Mouse (Mus musculus) left cerebral cortex, adult 8-10 months (tissue): Measurements from ENCODE around the gene Slc39a8. TPM values are rescaled to one million over a fixed set of nuclear protein-coding genes. Genes with fewer than 3 reads are reported as not detected.

ENCODE experiments used
- DNase-seq, 2 experiments: peaks; one replicate each; pipeline ENCODE4 v3.0.0; 2022; ENCODE audit warnings: low spot score in 2 of 2
- total RNA-seq, 4 experiments: library from RNA; stranded (reverse); gene quantifications; 2 replicates each; pipeline ENCODE4 v1.2.4; 2022

Slc39a8 gene
- total RNA-seq = 1 to 10 TPM; 2.4 to 3.6 (median 2.7) TPM

DNA sequence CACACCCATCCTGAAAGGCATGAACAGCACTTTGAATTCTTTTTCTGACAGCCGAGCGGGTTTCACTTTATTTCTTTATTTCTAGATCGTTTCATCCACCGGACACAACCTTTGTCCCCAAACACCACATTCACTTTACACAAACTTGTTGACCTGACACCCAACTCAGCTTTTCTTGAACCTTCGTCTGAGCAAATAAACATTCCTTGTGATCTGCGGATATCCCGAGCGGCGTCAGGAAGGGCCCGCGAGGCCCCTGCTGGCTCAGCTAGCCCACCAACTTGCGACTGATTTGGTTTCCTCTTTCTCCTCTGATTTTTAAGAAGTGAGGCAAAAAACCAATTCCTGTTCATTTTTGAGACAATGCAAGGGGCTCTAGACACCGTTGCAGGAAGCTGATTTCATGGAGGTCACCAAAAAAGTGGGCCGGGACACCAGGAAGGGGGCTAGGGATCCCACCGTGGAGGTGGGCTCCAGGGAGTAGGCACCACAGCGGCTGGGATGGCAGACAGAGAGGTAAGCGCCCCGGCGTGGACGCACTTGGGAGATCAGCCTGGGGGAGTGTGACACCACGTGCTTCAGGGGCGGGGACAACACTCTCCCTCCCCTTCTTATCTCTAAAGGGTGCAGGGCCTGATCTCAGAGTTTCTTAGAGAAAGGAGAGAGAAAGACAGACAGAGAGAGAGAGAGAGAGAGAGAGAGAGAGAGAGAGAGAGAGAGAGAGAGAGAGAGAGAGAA lies at the start of gene Slc39a8:
Gene Slc39a8 (plus strand): TSS at position 264 of the 738 bp plus-strand sequence.
- peak; percentile 13 to 33 for DNase-seq

DNA sequence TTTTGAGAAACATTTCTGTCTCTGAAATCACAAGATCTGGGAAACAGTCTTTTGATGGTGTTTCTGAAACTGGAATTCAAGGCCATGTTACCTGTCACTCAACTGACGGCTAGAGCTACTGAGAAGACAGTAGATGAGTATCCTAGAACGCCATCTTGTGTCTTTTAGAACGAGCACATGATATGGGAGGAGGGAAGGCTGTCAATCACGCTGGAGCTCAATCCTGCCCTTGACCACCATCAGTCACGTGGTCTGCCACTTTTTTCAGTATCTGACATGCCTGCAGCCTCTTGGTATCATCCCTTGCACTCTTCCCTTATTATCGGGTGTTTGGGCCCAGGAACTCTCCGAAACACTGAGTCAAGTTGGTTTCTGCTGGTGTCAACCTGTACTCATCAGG lies 40.0 kb upstream of the Slc39a8 start:
- DNase-seq = no peak

DNA sequence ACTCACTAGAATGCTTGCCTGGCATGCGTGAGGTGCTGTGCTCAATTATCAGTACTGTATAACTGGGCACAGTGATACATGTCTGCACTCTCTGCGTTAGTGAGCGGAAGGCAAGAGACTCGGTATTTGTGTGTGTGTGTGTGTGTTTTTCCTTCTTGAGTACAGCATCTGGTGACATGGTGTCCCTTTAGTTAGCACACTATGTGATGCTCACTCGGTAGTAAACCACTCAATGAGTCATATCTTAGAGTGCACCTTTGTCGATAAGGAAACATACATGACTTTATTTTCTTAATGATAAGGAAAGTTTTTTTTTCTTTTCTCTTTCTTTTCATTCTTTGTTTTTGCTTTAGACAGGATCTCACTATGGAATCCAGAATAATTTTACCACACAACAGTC lies 29.0 kb upstream of the Slc39a8 start:
- no peak for DNase-seq

DNA sequence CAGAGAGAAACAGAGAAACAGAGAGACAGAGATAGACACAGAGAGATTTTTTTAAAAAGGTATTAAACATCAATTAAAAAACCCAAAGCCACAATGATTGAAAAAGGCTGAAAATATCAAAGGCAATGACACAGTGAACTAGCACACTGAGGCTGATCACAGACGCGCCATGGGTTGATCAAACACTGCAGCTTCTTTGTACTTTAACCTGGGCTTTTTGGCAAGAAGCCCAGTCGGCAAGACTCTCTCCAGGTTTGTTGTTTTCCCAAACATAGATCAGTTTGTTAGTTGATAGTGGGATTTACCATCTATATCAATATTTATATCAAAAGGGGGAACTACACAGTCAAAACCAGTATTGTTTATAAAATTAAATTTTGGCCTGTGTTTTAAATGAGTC lies 26.8 kb upstream of the Slc39a8 start:
- DNase-seq = no peak

DNA sequence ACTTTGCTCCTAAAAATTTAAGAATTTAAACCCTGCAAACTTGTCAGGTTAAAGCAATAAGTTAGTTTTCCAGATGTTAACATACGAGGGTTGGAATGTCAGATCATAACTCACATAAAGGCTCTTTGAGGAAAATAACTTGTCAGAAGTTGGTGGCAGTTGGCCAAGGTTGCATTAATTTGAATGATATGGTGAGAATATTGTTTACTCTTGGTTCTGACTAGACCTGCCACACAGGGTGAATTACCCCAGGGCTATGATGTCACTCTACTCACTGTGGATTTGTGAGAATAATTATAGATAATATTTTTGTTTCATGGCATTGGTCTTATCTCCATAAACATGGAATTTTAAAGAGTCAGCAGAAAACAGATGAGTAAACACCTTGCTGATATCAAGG lies 26.4 kb upstream of the Slc39a8 start:
- no peak for DNase-seq

DNA sequence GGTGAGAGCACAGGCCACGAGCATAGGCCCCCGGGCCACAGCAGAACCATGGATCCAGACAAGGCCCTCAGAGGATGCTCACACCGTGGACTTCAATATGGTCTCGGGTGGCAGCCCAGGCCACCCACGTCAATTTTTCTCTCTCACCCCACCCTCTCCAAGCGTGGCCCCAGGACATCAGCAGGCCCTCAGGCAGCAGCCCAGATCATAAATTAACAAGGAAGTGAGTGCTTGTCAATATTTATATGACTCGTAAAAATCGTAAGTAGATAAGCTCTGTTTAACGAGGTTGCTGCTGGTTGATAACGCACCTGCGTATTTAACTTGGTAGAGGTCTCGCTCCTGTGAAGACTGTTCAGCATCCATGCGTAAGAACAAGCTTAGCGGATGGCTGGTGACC lies 10.4 kb upstream of the Slc39a8 start:
- DNase-seq = no peak

DNA sequence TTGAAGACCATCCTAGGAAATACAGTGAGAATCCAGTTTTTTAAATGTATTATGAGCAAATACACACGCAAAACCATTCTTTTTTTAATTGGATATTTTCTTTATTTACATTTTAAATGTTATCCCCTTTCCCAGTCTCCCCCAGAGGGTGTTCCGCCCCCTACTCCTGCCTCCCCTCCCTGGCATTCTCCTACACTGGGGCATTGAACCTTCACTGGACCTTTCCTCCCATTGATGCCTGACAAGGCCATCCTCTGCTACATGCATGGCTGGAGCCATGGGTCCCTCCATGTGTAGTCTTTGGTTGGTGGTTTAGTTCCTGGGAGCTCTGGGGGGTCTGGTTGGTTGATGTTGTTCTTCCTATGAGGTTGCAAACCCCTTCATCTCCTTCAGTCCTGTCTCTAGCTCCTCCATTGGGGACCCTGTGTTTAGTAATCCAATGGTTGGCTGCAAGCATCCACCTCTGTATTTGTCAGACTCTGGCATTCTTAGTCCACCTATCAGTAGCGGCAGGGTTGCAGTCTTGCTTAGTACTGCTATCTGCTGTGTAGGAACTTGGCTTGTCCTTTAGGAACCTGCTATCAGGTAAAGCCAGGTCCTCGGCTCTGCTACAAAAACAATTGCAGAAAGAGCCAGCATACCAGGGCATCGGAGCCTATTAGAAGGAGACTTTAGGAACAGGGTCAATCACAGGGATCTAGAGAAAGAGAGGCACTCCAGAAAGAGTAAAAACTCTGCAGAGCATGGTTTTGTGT lies 8.9 kb upstream of the Slc39a8 start:
- no peak for DNase-seq

DNA sequence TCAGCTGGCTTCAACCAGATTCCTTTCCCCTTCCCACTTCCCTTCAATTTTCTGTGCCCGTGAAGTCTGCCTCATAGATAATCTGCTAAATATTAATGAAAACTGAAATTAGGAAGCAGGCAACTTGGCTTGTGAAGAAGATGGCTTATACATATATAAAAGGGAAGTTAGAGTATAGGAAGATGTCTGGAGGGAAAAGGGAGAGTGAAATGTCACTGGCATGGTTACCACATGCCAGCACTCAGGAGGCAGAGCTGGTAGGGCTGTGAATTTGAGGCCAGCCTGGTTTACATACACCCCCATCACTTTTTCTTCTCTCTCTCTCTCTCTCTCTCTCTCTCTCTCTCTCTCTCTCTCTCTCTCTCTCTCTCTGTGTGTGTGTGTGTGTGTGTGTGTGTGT lies 8.0 kb upstream of the Slc39a8 start:
- DNase-seq = no peak

DNA sequence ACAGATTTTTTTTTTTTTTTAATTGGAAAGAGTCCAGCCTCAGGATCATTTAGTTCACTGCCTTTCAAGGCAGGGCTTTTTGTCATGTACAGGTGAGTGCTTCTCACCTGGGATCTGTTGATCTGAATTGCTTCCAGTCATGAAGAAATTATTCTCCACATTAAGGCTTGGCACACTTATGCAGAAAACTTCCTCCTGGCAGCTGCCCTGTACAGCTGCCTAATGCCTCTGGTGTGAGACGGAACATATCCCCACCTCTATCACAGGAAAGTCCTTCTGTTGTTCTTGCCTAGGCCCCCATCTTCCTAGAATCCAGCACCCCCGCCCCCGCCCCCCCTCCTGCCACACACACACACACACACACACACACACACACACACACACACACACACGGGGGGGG lies 643 bp upstream of the Slc39a8 start:
- DNase-seq = no peak

DNA sequence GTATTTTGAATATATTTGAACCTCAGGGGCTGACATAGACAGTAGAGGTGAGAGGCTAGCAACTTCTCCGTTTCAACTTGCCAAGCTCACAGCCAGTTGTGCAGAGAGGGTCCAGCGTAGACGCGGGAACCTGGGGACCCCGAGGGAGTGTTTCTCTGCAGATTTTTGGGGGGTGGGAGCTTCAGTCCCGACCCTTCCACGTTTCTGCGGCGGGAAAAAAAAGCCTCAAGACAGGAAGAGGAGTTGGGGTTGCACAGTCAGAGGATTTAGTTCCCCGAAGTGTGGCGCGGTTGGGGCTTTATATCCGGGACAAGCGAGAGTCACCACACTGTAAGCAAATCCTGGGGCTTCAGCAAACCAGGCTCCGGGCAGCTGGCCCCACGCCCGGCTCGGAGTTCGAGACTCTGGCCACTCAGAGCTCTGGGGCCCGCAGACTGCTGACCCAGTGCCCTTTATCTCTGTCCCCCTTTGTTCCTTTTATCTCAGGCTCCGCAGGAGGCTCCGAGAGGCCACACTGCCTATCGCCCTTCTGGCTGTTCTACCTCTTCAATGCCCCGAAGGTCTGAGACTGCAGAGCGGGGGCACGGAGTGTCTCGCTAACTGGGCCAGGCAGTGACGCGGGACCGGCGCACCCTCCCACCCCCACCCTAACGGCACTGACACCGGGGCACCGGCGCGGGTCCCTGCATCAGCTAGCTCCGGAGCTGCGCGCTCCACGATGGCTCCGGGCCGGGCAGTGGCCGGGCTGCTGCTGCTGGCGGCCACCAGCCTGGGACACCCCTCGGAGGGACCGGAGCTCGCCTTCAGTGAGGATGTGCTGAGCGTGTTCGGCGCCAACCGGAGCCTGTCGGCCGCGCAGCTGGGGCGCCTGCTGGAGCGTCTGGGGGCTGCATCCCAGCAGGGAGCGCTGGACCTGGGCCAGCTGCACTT lies 940 bp downstream of the Slc39a8 start:
- peak; percentile 11 to 21 for DNase-seq

DNA sequence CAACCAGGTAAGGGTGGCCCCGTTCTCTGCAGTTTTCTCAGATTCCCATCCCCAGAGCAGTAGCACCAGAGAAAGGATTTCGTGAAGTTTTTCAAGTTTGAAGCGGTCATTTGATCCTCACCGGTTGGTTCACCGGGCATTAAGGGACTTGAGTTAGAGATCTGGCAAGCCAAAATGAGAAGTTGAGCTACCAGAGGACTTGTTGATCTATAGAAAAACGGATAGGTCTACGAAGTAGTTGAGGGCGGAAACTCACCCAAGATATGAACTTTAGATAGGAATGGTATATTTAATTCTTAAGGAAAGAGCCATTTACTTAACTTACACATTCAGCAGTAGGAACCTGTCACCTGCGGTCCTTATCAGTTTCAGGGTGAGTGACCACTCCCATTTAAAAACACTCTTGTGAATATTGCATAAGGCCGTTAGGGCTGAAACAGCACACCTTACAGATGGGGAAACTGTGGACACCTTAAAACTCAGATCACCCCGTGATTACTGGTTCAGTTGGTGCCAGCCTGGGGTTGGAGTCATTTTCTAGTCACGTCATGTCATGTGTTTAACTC lies 1.7 kb downstream of the Slc39a8 start:
- no peak for DNase-seq

DNA sequence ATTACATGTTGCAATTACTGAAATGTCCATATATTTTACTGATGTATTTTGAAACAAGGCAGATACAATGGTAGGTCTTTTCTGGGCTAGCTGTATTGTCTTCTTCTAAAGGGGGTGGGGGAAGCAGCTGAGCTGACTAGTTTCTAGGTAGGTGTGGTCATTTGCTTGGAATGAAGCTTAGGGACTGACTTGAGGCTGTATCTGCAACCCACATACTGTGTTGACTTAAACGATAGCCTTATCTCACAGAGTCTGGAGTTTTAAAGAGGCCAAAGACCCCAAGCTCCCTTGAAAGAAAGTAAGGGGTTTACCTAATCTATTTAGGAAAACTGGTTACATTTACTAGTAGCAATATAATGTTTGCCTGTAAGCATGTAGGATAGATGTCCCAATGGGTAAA lies 2.9 kb downstream of the Slc39a8 start:
- no peak for DNase-seq

DNA sequence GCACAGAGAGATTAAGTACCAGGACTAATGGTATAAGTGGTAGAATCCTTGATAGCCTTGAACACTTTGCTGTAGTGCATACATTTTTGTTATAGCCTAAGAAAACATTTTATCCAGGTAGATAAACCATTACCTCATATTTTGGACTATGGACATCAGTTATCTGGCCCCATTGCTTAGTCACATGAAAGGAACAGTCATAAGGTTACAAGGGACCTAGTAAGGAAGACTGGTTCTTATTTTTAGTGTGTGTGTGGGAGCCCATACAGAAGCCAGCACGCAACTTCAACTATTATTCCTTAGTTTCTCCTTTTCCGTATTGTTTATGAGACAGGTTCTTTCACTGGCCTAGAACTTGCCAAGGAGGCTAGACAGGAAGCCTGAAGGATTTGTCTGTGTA lies 7.4 kb downstream of the Slc39a8 start:
- DNase-seq = no peak

DNA sequence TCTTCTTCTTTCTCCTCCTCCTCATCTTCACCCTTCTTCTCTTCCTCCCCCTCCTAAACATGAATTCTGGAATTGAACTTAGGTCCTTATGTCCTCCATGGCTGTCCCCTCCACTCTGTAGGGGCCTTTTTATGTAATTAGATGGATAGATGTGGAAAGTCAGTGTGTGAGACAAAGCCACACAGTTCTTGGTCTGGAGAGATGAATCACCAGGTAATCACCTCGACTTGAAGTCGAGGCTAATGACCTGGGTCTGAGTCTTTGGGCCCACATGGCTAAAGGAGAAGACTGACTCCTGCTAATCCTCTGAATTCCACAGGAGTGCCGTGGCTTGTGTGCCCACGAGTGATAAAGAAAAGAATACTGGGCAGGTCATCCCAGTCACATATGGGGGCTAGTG lies 7.8 kb downstream of the Slc39a8 start:
- DNase-seq = no peak

DNA sequence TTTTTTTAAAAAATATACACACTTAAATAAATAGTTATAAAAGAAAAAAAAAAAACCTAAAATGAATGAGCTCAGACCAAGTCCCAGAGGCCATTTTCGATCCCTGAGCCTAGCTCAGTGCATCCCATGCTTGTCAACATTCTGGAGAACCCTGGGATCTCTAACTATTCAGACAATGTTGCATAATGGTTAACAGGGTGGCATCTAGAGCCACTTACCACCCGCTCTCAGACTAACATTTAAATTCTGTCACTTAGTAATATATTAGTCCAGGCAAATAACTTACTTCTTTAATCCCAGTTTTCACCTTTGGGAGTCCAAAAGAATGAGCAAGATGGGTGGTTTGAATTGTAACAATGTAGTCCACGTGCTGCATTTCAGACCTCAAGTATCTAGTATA lies 9.9 kb downstream of the Slc39a8 start:
- DNase-seq = no peak

DNA sequence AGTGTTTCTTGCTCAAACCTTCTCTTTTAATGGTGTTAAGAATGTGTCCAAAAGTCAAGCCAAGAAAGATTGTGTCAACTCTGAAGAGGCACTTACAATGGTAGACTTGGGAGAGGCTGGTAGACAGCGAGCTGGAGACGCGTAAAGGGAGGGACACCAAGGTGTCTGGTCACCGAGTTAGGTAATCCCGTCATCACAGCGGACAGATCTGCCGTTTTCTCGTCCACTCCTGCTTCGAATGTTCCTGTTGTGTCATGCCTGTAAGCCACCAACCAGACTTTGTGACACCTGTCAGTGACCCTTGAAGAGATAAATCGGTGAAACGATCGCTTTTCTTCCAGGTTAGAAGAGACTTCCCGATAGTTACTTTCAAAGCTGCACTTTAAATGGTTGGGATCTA lies 14.5 kb downstream of the Slc39a8 start:
- DNase-seq = no peak

DNA sequence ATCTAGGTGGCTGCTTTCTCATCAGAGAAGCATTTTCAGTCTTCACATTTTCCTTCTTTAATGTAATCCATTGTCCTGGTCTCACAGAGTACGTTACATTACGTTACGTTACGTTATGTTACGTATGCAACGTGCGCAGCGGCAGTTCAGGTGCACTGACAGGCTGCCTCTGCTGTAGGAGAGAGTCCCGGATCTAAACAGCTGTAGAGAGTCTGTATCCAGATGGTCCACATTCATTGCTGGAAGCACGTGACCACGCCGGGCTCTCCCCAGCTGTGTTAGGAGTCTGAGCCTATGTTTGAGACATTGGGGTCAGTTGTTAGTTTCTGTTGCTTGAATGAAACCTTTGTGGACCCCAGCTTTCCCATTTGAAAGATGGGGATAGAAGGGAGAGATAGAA lies 15.1 kb downstream of the Slc39a8 start:
- DNase-seq = no peak

DNA sequence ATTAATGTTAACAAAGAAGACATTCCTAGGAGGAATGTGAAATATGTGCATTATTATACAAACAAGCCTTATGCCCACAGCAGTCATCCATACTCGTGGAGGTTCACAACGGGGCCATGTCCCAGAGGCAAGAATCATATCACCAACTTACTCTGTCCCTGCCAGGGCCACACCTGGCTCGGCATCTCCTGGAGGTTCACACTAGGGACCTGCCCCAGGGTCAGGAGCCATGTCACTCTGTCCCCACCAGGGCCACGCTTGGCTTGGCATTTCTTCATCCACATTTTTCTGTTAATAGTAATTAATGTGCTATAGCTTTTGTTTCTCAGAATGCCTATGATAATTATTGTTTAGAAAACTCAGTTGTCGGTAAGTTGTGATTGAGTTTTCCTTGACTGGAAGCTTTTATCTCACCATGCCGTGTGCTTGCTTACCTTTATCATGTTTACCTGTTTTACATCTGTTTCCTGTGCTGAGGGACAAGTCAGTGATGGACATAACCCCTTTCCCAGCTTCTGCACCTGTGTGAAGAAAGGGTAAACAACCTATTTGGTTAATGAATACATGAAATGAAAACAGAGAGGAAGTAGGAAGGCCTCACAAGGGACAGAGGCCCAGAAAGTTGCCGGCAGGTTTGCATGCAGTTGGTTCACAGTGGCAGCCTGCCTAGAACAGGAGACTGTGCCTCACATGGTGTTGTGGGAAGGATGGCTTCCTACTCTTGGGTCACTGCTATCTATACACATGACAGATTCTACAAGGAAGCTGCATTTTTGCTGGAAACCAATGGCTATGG lies 16.8 kb downstream of the Slc39a8 start:
- DNase-seq = no peak

DNA sequence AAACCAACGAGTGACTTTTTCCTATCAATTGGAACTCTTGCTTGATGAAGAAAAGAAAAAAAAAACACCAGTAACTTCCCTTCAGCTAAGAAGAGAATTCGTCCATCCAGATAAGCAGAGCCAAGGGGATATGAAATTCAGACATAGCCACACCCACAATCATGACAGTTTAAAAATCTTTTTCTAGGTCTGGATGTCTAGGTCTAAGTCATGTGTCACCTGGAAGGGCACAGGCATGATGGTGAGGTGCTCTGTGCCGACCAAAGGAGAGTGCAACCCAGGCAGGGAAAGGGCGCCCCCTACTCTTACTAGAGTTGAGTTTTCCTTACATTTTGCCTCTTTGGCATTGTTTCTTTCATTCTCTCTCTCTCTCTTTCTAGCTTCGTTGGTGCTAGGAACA lies 18.1 kb downstream of the Slc39a8 start:
- DNase-seq = no peak

DNA sequence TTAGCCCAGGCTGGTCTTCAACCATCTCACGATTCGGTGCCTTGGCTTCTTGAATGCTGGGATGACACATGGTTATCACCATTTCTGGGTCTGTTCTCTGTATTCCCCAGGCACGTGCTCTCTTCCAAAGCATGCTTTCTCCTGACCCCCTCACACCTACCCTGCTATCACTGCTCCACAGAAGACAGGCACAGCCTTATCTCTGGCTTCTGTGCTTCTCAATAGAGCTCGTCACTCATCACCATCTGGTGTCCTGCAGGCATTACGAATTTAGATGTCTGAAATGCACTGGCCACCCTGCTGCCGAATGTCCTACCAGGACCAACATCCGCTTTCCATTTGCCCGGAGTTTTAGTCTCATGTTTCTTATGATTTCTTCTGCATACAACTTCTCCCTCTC lies 18.6 kb downstream of the Slc39a8 start:
- DNase-seq = no peak

DNA sequence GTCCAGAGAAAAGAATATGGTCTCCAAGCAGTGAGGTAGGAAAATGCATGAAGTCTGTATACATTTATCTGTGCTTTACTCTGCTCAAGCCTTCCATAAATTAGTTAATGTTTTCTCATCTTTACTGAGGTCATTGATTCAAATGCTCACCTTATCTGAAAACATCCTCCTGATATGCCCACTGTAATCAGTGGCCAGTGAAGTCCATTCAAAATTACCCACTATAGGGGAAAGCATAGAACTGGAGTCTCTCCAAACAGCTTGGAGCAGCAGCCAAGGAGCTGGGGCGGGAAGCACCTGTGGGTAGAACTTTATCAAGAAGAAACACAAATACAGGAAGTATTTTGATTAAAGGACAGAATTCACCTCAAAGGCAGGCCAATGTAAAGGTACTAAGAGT lies 19.8 kb downstream of the Slc39a8 start:
- no peak for DNase-seq
